Mouse (Mus musculus) embryonic facial prominence, embryonic 14.5 days (tissue): ENCODE measurements at regions not wholly inside any gene's neighbourhood (a gene's known extent, or its start where the extent isn't known, plus 50 kb on each side); places are given as distances from the start of the nearest gene placed in this dataset.

Source experiments
- ATAC-seq: fragments of 200-750 bp; cut with Nextera tagmentation; 2 replicates; pipeline ENCODE4 v1.8.0; 2017; ENCODE audit warnings: low read depth, moderate number of reproducible peaks, moderate TSS enrichment
- DNase-seq: peaks from one replicate; pipeline ENCODE4 v3.0.0-alpha.2; 2015; ENCODE audit warnings: low spot score
- H3K27ac ChIP-seq: fragments of 300-500 bp; sonication (generic); replicated peaks from 2 replicates; pipeline ENCODE4 v1.5.1; 2014; ENCODE audit warnings: low read depth, mild to moderate bottlenecking, low read length, moderate library complexity
- H3K27me3 ChIP-seq: fragments of 300-500 bp; sonication (generic); replicated peaks from 2 replicates; pipeline ENCODE4 v1.6.1; 2014; ENCODE audit warnings: low read length; ENCODE audit not compliant: control insufficient read depth, insufficient read depth
- H3K36me3 ChIP-seq: fragments of 300-500 bp; sonication (generic); 2 replicates; pipeline ENCODE4 v1.6.1; 2014; ENCODE audit warnings: low read length, mixed read lengths; ENCODE audit not compliant: control insufficient read depth, insufficient read depth
- H3K4me1 ChIP-seq: fragments of 300-500 bp; sonication (generic); 2 replicates; pipeline ENCODE4 v1.6.1; 2014; ENCODE audit warnings: antibody characterized with exemption, low read length; ENCODE audit not compliant: control insufficient read depth, insufficient read depth
- H3K4me2 ChIP-seq: fragments of 300-500 bp; sonication (generic); 2 replicates; pipeline ENCODE4 v1.6.1; 2014; ENCODE audit warnings: low read depth, mild to moderate bottlenecking, low read length, moderate library complexity, mixed read lengths
- H3K4me3 ChIP-seq: fragments of 300-500 bp; sonication (generic); 2 replicates; pipeline ENCODE4 v1.5.1; 2014; ENCODE audit warnings: low read depth, mild to moderate bottlenecking, low read length
- H3K9ac ChIP-seq: fragments of 300-500 bp; sonication (generic); 2 replicates; pipeline ENCODE4 v1.6.1; 2014; ENCODE audit warnings: low read depth, mild to moderate bottlenecking, low read length, moderate library complexity, mixed read lengths
- H3K9me3 ChIP-seq: fragments of 300-500 bp; sonication (generic); 2 replicates; pipeline ENCODE4 v1.6.1; 2016; ENCODE audit warnings: low read length; ENCODE audit not compliant: control insufficient read depth
- WGBS: fragments of 180-500 bp; shearing (Covaris S2); extraction: QIAGEN DNeasy Blood & Tissue Kit; methylation state at CpG from one replicate; pipeline ENCODE4 v1.1.7; 2014; 5-methylcytosine and 5-hydroxymethylcytosine counted together

DNA sequence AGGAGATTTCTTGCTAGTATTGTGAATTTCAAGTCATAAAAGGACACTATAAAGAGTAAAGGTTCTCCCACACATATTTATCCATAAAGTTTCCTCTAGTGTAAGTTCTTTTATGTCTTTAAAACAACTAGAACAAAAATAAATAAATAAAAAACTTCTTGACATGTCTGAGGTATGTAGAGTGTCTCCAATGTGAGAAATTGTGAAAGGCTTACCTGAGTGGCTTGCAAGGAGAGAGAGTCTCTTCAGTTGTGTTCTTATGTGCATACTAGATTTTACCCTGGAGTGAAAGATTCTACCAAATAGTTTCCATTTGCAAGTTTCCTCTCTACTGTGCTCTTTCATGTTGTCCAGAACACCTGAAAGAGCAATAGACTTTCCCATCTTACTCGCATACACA is 276.8 kb downstream of the Ankrd50 start:
- H3K9ac ChIP-seq: no peak overlapping the region
- H3K27ac ChIP-seq: no peak overlapping the region
- 92% methylated on average over 1 of the region's 1 CpGs for WGBS
- ATAC-seq (no peak), DNase-seq (no peak)
- no peak overlapping the region for H3K4me3 ChIP-seq
- no peaks in the 10 kb centered on the region for H3K9me3 ChIP-seq
- H3K36me3 ChIP-seq: no peaks in the 10 kb centered on the region
- H3K4me1 ChIP-seq: no peaks in the 10 kb centered on the region
- no peak overlapping the region for H3K4me2 ChIP-seq
- H3K27me3 ChIP-seq: no peaks in the 10 kb centered on the region

DNA sequence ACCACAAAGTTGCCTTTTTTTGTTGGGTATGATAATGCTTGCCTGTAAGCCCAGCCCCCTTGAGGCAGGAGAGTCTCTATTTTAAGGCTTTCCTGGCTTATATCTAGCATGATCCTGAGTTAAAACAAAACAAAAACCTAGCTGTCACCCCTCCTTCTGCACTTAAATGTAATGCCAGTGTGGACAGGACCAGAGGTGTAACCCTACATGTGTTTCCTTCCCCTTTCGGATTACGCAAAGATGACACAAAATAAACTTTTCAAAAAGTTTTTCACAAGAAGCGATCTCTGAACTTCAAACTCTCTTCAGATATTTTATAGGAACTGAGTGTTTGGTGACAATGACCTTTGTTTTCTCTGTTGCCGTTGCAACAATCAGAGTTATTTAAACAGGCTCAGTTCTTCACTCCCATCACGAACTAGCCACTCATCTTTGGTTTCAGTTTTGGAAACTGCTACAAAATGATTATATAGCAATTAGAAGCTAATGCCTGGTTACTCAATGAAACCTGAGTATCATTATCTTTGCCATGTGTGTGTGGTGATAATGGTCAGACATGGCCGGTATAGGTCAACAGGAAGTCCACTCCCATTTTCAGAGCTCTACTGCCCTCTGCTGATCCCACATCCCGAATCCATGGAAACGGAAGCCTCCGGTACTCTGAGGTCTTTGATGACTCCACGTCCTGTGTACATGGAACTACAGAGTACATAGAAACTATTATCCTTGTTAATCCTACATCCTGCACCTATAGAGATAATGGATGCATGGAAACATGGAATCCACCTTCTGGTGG is 282.6 kb downstream of the Ankrd50 start:
- Histone ChIP-seq H3K4me3 (no peak overlapping the region), H3K9ac (no peak overlapping the region), H3K27ac (no peak overlapping the region), H3K4me1 (no peaks in the 10 kb centered on the region), H3K36me3 (no peaks in the 10 kb centered on the region), H3K4me2 (no peak overlapping the region), H3K27me3 (no peaks in the 10 kb centered on the region), H3K9me3 (0 out of 2 replicates have a peak, but pooled peaks cover 4% of the 10 kb centered on the region)
- WGBS: 66% methylated on average over 10 of the region's 10 CpGs
- DNase-seq (peak; percentile 60), ATAC-seq (no peak)

DNA sequence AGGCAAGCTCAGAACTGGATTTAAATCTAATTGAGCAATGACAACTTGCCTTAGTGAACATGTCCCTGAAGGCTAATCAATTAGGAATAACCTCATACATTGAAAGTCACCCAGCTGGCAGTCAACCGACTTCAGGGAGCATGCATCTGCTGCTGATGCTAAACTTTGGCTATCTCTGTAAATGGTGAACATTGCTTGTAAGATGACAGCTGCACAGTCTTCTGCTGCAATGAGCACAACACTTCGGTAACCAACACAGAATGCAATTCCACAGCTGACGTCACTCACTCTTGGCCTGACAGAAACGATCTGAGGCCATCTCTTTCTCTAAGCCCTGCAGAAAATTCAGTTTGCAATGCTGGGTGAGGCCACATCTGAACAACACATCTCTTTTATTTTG is 290.6 kb downstream of the Ankrd50 start:
- Histone ChIP-seq H3K27me3 (no peaks in the 10 kb centered on the region), H3K27ac (no peak overlapping the region), H3K9me3 (no peaks in the 10 kb centered on the region), H3K4me1 (no peaks in the 10 kb centered on the region), H3K4me3 (no peak overlapping the region), H3K9ac (no peak overlapping the region), H3K36me3 (no peaks in the 10 kb centered on the region), H3K4me2 (no peak overlapping the region)
- peak; percentile 67 for DNase-seq
- ATAC-seq: peak; percentile 63; the same call in 1 of the 2 replicates
- 67% methylated on average over 4 of the region's 4 CpGs for WGBS

DNA sequence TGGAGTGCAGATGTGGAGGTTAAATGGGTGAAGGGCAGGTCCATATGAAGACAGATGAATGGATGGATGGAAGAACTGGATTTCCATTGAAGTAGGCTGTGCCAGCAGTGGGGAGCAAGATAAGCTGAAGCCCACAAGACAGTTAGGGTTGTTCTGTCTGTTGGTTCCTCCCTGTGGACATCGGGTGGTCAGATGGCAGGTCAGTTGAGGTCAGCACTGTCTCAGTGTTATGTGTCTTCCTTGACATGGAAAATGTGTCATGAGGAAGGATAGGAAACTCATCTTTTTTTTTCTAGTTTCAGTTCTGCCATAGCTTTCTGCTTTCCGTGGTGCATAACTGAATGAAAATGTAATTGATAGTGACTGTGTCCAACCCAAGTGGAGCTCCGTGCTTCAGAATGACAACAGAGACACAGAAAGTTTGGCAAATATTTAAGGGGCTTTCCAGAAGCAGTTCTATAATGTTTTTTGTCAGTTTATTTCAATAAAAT is 297.2 kb downstream of the Ankrd50 start:
- no peak overlapping the region for H3K4me3 ChIP-seq
- 80% methylated on average over 3 of the region's 3 CpGs for WGBS
- H3K36me3 ChIP-seq: no peaks in the 10 kb centered on the region
- H3K27me3 ChIP-seq: no peaks in the 10 kb centered on the region
- H3K4me1 ChIP-seq: no peaks in the 10 kb centered on the region
- H3K4me2 ChIP-seq: no peak overlapping the region
- no peak overlapping the region for H3K9ac ChIP-seq
- no peak for ATAC-seq
- no peaks in the 10 kb centered on the region for H3K9me3 ChIP-seq
- H3K27ac ChIP-seq: no peak overlapping the region
- DNase-seq: no peak

DNA sequence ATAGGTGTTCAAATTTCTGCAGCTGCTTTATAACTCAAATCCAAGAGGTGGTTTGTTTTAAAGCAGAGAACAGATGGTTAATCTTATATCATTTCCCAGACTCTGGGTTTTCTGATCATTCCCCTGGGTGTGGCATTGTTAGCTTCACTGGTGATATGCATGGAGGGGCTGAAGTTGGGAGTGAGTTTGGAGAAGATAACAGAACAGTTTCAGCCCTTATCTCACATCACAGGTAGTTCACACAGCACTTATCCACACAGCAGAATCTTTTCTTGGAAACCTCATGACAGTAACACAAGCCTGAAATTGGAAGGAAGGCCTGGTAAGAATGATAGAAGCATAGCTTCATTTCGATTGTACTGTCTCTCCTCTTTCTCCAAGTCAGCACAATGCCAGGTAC is 298.1 kb downstream of the Ankrd50 start:
- 91% methylated on average over 1 of the region's 1 CpGs for WGBS
- H3K4me2 ChIP-seq: no peak overlapping the region
- H3K4me3 ChIP-seq: no peak overlapping the region
- no peaks in the 10 kb centered on the region for H3K27me3 ChIP-seq
- H3K36me3 ChIP-seq: no peaks in the 10 kb centered on the region
- no peak overlapping the region for H3K27ac ChIP-seq
- no peaks in the 10 kb centered on the region for H3K9me3 ChIP-seq
- DNase-seq: no peak
- no peak overlapping the region for H3K9ac ChIP-seq
- no peaks in the 10 kb centered on the region for H3K4me1 ChIP-seq
- ATAC-seq: no peak

DNA sequence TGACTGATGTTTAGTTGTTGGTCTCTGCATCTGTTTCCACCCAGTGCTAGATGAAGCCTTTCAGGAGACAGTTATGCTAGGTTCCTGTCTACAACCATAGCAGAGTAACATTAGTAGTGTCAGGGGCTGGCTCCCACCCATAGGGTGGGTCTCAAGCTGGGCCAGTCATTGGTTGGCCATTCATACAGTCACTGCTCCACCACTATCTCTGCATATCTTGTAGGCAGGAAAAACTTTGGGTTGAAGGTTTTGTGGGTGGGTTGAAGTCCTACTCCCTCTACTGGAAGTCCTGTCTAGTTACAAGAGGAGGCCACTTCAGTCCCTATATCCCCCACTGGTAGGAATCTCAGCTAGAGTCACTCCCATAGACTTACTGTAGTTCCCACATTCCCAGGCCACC is 306.3 kb downstream of the Ankrd50 start:
- no peaks in the 10 kb centered on the region for H3K27me3 ChIP-seq
- DNase-seq (no peak), ATAC-seq (no peak)
- H3K4me2 ChIP-seq: no peak overlapping the region
- no peak overlapping the region for H3K4me3 ChIP-seq
- H3K4me1 ChIP-seq: 0 out of 2 replicates have a peak, but pooled peaks cover 4% of the 10 kb centered on the region
- no peaks in the 10 kb centered on the region for H3K9me3 ChIP-seq
- H3K36me3 ChIP-seq: no peaks in the 10 kb centered on the region
- no peak overlapping the region for H3K9ac ChIP-seq
- no peak overlapping the region for H3K27ac ChIP-seq

DNA sequence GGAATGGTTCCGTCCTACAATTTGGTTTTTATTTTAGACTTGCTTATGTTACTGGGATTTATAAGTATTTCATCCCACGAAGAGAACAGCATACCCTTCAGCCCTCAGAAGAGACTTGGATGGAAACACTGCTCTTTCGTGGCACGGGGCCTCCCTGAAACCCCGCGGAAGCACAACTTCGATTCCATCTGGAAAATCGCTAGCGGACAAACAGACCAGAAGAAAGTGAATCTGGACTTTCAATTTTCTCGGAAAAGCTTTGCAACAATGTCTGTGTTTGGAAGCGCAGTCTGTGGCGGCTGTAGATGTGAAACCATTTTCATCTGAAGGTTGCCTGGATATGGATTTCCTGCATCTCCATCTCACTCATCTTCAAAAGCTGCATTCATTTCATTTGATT is 308.7 kb downstream of the Ankrd50 start:
- no peaks in the 10 kb centered on the region for H3K9me3 ChIP-seq
- 78% methylated on average over 12 of the region's 12 CpGs for WGBS
- no peak for DNase-seq
- H3K36me3 ChIP-seq: no peaks in the 10 kb centered on the region
- H3K27ac ChIP-seq: 0 out of 2 replicates have a peak overlapping the region, but pooled peaks have one; percentile 10
- no peak overlapping the region for H3K9ac ChIP-seq
- H3K4me1 ChIP-seq: 0 out of 2 replicates have a peak, but pooled peaks cover 4% of the 10 kb centered on the region
- no peak overlapping the region for H3K4me2 ChIP-seq
- ATAC-seq: no peak
- H3K27me3 ChIP-seq: no peaks in the 10 kb centered on the region
- no peak overlapping the region for H3K4me3 ChIP-seq

DNA sequence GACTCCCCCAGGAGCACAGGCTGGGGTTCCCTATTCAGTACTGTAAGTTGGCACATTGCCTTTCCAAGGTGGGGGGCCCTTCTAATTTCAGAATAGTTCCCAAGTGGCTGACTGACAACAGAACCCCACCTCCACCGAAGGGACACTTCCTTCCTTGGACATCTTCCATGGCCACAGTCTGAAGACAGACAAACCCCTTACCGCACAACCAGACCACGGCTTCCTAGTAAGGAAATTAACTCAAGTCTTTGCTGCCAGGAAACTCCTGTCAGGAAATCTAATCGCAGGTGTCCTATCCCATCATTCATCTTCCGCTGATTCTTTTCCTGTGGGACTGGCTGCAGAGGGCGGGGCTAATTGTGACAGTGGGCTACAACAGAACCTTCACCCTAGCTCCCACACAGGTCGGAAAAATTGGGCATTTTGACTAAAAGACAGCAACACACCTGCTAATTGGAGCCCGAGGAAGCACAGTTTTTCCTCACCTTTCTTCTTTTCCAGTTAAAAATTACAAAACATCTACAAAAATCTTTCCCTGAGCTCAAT is 309.8 kb downstream of the Ankrd50 start:
- peak; percentile 50 for DNase-seq
- H3K4me3 ChIP-seq: no peak overlapping the region
- no peak overlapping the region for H3K9ac ChIP-seq
- WGBS: 68% methylated on average over 8 of the region's 8 CpGs
- H3K27me3 ChIP-seq: no peaks in the 10 kb centered on the region
- no peaks in the 10 kb centered on the region for H3K9me3 ChIP-seq
- 0 out of 2 replicates have a peak, but pooled peaks cover 4% of the 10 kb centered on the region for H3K4me1 ChIP-seq
- H3K36me3 ChIP-seq: no peaks in the 10 kb centered on the region
- H3K4me2 ChIP-seq: no peak overlapping the region
- 0 out of 2 replicates have a peak overlapping the region, but pooled peaks have one; percentile 10 for H3K27ac ChIP-seq
- no peak for ATAC-seq
